Mouse (Mus musculus): ENCODE data around the gene Dennd5a. TPM values are rescaled to one million over a fixed set of nuclear protein-coding genes. Genes with fewer than 3 reads are reported as not detected.
"Not testable (repeated sequence)": the region's sequence is repeated elsewhere in the genome, so short reads cannot be mapped to it uniquely, and the experiment has no call there.

The Dennd5a gene
- polyA plus RNA-seq, 1 experiment from 2014 or later, result 43.4 TPM

GRCm38 (mm10) chr7:109993157-109993959 is 33.1 kb upstream of the Dennd5a start:
- no peaks in the 10 kb centered on the region for H3K9me3 ChIP-seq (ENCODE audit: control insufficient read depth, low read length)
- 53% methylated on average over 2 of the region's 2 CpGs for WGBS
- no peak for ATAC-seq (ENCODE audit: low FRiP score, low TSS enrichment)
- no peak overlapping the region for H3K4me3 ChIP-seq (ENCODE audit: low read length)
- H3K4me2 ChIP-seq (replicated peaks; ENCODE audit: low read depth, low read length), result no peak overlapping the region
- H3K9ac ChIP-seq (ENCODE audit: low read depth, low read length), result no peak overlapping the region
- no peaks in the 10 kb centered on the region for H3K36me3 ChIP-seq (ENCODE audit: control insufficient read depth, insufficient read depth, low read length)
- H3K27ac ChIP-seq (ENCODE audit: low read depth, low read length), result no peak overlapping the region
- H3K27me3 ChIP-seq (ENCODE audit: control insufficient read depth, insufficient read depth, low read length), result no peaks in the 10 kb centered on the region
- H3K4me1 ChIP-seq (ENCODE audit: control insufficient read depth, insufficient read depth, low read length), result no peaks in the 10 kb centered on the region

DNA sequence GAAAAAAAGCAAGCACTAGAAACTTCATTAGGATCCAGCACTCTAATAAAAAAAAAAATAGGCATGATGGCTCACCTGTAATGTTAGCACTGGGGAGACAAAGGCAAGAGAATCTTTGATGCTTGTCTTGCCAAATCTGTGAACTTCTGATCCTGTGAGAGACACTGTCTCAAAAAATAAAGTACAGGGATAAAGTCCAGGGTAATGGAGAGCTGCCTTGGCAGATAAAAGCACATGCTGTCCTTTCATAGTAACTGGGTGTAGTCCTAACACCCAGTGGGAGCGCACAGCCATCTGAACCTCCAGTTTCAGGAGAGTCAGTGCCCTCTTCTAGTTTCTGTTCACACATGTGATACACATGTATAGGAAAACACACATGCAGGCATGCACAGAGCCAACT is 31.0 kb upstream of the Dennd5a start:
- Histone ChIP-seq H3K4me2 (replicated peaks; ENCODE audit: low read depth, low read length) (no peak overlapping the region), H3K27me3 (ENCODE audit: control insufficient read depth, insufficient read depth, low read length) (no peaks in the 10 kb centered on the region), H3K9ac (ENCODE audit: low read depth, low read length) (no peak overlapping the region), H3K4me1 (ENCODE audit: control insufficient read depth, insufficient read depth, low read length) (no peaks in the 10 kb centered on the region), H3K27ac (ENCODE audit: low read depth, low read length) (no peak overlapping the region), H3K9me3 (ENCODE audit: control insufficient read depth, low read length) (no peaks in the 10 kb centered on the region), H3K4me3 (ENCODE audit: low read length) (no peak overlapping the region), H3K36me3 (ENCODE audit: control insufficient read depth, insufficient read depth, low read length) (no peaks in the 10 kb centered on the region)
- ATAC-seq (ENCODE audit: low FRiP score, low TSS enrichment), result no peak
- 83% methylated on average over 1 of the region's 1 CpGs for WGBS

- 48% methylated on average over 6 of the region's 6 CpGs for WGBS
- Histone ChIP-seq H3K27ac (ENCODE audit: low read depth, low read length) (0 out of 2 replicates have a peak within 1 kb of the TSS, but pooled peaks have one; percentile 57), H3K4me3 (ENCODE audit: low read length) (peak within 1 kb of the TSS; percentile 67), H3K36me3 (ENCODE audit: control insufficient read depth, insufficient read depth, low read length) (peaks cover 17% of the 10 kb centered on the region; the same call in 1 of the 2 replicates), H3K4me2 (replicated peaks; ENCODE audit: low read depth, low read length) (peak within 1 kb of the TSS; percentile 67), H3K9ac (ENCODE audit: low read depth, low read length) (peak within 1 kb of the TSS; percentile 78)
- ATAC-seq (ENCODE audit: low FRiP score, low TSS enrichment); H3K4me1 ChIP-seq (ENCODE audit: control insufficient read depth, insufficient read depth, low read length); H3K9me3 ChIP-seq (ENCODE audit: control insufficient read depth, low read length); H3K27me3 ChIP-seq (ENCODE audit: control insufficient read depth, insufficient read depth, low read length): not testable (repeated sequence)
These were observed 26.5 kb upstream of the Dennd5a start, which contains the start of gene Tmem41b for GRCm38 (mm10) chr7:109986775-109987174. Tmem41b (minus strand) TSS chr7:109986929.

- peak overlapping the region; percentile 67 for H3K4me2 ChIP-seq (replicated peaks; ENCODE audit: low read depth, low read length)
- H3K27ac ChIP-seq (ENCODE audit: low read depth, low read length), result 0 out of 2 replicates have a peak overlapping the region, but pooled peaks have one; percentile 57
- H3K27me3 ChIP-seq (ENCODE audit: control insufficient read depth, insufficient read depth, low read length), result no peaks in the 10 kb centered on the region
- H3K9me3 ChIP-seq (ENCODE audit: control insufficient read depth, low read length), result no peaks in the 10 kb centered on the region
- peak overlapping the region; percentile 78 for H3K9ac ChIP-seq (ENCODE audit: low read depth, low read length)
- peaks cover 19% of the 10 kb centered on the region; the same call in 1 of the 2 replicates for H3K36me3 ChIP-seq (ENCODE audit: control insufficient read depth, insufficient read depth, low read length)
- peak overlapping the region; percentile 67 for H3K4me3 ChIP-seq (ENCODE audit: low read length)
- no peaks in the 10 kb centered on the region for H3K4me1 ChIP-seq (ENCODE audit: control insufficient read depth, insufficient read depth, low read length)
- under 1% methylated on average over 43 of the region's 43 CpGs for WGBS
- ATAC-seq (ENCODE audit: low FRiP score, low TSS enrichment), result peak; percentile 99
These were observed 25.9 kb upstream of the Dennd5a start for GRCm38 (mm10) chr7:109986133-109986669.

GRCm38 (mm10) chr7:109985661-109986132 is 25.4 kb upstream of the Dennd5a start:
- no peaks in the 10 kb centered on the region for H3K9me3 ChIP-seq (ENCODE audit: control insufficient read depth, low read length)
- no peaks in the 10 kb centered on the region for H3K4me1 ChIP-seq (ENCODE audit: control insufficient read depth, insufficient read depth, low read length)
- H3K9ac ChIP-seq (ENCODE audit: low read depth, low read length), result peak overlapping the region; percentile 78
- under 1% methylated on average over 27 of the region's 27 CpGs for WGBS
- ATAC-seq (ENCODE audit: low FRiP score, low TSS enrichment), result no peak; the same call in 1 of the 2 replicates
- peak overlapping the region; percentile 67 for H3K4me2 ChIP-seq (replicated peaks; ENCODE audit: low read depth, low read length)
- H3K36me3 ChIP-seq (ENCODE audit: control insufficient read depth, insufficient read depth, low read length), result peaks cover 20% of the 10 kb centered on the region; the same call in 1 of the 2 replicates
- H3K4me3 ChIP-seq (ENCODE audit: low read length), result peak overlapping the region; percentile 67
- no peaks in the 10 kb centered on the region for H3K27me3 ChIP-seq (ENCODE audit: control insufficient read depth, insufficient read depth, low read length)
- H3K27ac ChIP-seq (ENCODE audit: low read depth, low read length), result 0 out of 2 replicates have a peak overlapping the region, but pooled peaks have one; percentile 30

- WGBS, result 80% methylated on average over 5 of the region's 5 CpGs
- not testable (repeated sequence) for H3K4me2 ChIP-seq (replicated peaks; ENCODE audit: low read depth, low read length); H3K4me3 ChIP-seq (ENCODE audit: low read length); ATAC-seq (ENCODE audit: low FRiP score, low TSS enrichment); H3K4me1 ChIP-seq (ENCODE audit: control insufficient read depth, insufficient read depth, low read length); H3K27ac ChIP-seq (ENCODE audit: low read depth, low read length); H3K9me3 ChIP-seq (ENCODE audit: control insufficient read depth, low read length); H3K27me3 ChIP-seq (ENCODE audit: control insufficient read depth, insufficient read depth, low read length)
- H3K36me3 ChIP-seq (ENCODE audit: control insufficient read depth, insufficient read depth, low read length), result peaks cover 26% of the 10 kb centered on the region; the same call in 1 of the 2 replicates
- H3K9ac ChIP-seq (ENCODE audit: low read depth, low read length), result peak overlapping the region; percentile 18; the same call in 1 of the 2 replicates
These were observed 24.3 kb upstream of the Dennd5a start for GRCm38 (mm10) chr7:109984608-109985007.

DNA sequence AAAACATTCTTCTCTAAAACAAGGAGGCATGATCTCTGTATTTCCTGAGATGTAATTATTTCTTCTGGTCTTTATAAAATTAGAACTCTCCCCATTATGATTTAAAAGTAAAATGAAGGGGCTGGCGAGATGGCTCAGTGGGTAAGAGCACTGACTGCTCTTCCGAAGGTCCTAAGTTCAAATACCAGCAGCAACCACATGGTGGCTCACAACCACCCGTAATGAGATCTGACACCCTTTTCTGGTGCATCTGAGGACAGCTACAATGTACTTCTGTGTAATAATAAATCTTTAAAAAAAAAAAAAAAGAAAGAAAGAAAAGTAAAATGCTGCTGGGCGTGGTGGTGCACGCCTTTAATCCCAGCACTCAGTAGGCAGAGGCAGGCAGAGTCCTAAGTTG is 16.9 kb upstream of the Dennd5a start:
- WGBS, result 75% methylated on average over 5 of the region's 5 CpGs
- not testable (repeated sequence) for H3K4me3 ChIP-seq (ENCODE audit: low read length)

DNA sequence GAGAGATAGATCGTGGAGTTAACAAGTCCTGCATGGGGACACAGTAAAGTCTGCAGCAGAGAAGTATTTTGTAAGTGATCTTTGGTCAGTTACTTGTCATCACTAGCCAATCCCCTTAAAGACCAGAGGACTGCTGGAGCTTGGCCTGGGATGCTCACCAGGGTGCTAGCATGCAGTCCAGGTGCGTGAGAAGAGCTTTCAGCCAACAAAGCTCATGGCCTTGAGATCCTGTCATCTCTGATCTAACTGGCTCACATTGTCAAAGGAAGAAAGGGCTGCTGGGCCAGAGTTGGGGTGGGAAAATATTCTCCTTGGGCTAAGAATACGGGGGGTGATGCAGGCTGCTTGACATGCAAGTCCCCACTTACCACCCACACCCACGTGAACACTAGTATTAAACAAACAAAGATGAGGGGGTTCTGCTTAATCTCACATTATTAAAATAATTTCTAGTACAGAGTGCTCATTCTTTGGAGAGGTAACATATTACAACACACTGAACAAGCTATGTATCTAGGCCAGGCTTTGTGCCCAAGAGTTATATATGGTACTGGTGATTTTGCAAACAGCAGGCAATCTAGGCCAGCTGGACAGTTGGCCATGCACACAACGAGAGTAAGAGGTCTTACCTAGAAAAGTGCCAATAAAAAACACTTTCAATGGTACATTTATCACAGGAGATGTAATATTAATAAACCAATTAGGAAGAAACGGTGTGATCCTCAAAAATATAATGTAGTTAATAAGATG is 15.9 kb upstream of the Dennd5a start:
- Histone ChIP-seq H3K27ac (ENCODE audit: low read depth, low read length) (no peak overlapping the region), H3K9me3 (ENCODE audit: control insufficient read depth, low read length) (no peaks in the 10 kb centered on the region), H3K27me3 (ENCODE audit: control insufficient read depth, insufficient read depth, low read length) (no peaks in the 10 kb centered on the region), H3K4me3 (ENCODE audit: low read length) (no peak overlapping the region), H3K4me1 (ENCODE audit: control insufficient read depth, insufficient read depth, low read length) (no peaks in the 10 kb centered on the region), H3K4me2 (replicated peaks; ENCODE audit: low read depth, low read length) (no peak overlapping the region), H3K9ac (ENCODE audit: low read depth, low read length) (no peak overlapping the region), H3K36me3 (ENCODE audit: control insufficient read depth, insufficient read depth, low read length) (peaks cover 55% of the 10 kb centered on the region; the same call in 1 of the 2 replicates)
- ATAC-seq (ENCODE audit: low FRiP score, low TSS enrichment), result no peak
- whole genome bisulfite sequencing, result 95% methylated on average over 6 of the region's 6 CpGs

More for the DNA sequence above, 16.9 kb upstream of the Dennd5a start:
- not testable (repeated sequence) for H3K9ac ChIP-seq (ENCODE audit: low read depth, low read length); H3K4me2 ChIP-seq (replicated peaks; ENCODE audit: low read depth, low read length); ATAC-seq (ENCODE audit: low FRiP score, low TSS enrichment); H3K27ac ChIP-seq (ENCODE audit: low read depth, low read length); H3K4me1 ChIP-seq (ENCODE audit: control insufficient read depth, insufficient read depth, low read length); H3K27me3 ChIP-seq (ENCODE audit: control insufficient read depth, insufficient read depth, low read length); H3K9me3 ChIP-seq (ENCODE audit: control insufficient read depth, low read length)
- H3K36me3 ChIP-seq (ENCODE audit: control insufficient read depth, insufficient read depth, low read length), result peaks cover 62% of the 10 kb centered on the region; the same call in 1 of the 2 replicates
